Mouse (Mus musculus): ENCODE data around the gene Cmtm4. TPM values are rescaled to one million over a fixed set of nuclear protein-coding genes. Genes with fewer than 3 reads are reported as not detected.

Cmtm4 gene
- polyA plus RNA-seq, 1 experiment from 2014 or later = 4.3 TPM

DNA sequence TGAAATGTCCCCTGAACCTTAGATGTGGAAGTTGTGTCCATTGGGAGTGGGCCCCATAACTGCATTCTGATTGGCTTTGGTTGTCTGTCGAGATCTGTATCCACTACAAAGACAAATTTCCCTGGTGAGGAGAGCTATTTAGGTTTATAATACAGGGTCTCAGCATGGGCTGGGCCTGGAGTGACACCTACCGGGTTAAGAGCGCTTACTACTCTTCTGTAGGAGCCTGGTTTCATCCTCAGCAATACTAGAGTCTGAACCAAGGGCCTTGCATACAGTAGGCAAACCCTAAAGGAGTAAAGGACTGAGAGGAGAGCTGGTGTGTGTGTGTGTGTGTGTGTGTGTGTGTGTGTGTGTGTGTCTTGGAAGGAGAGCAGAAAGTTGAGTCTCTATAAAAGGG, 18.6 kb upstream of the Cmtm4 start:
- ATAC-seq (ENCODE audit: low read depth) = no peak
- Histone ChIP-seq H3K36me3 (ENCODE audit: control insufficient read depth, insufficient read depth, low read length) (peaks cover 23% of the 10 kb centered on the region), H3K27ac (replicated peaks; ENCODE audit: low read depth, low read length) (no peak overlapping the region), H3K9ac (ENCODE audit: low read depth, low read length) (no peak overlapping the region), H3K4me3 (ENCODE audit: low read depth, low read length) (no peak overlapping the region), H3K4me2 (ENCODE audit: low read depth, low read length) (no peak overlapping the region), H3K9me3 (ENCODE audit: control insufficient read depth, low read length) (no peaks in the 10 kb centered on the region), H3K4me1 (ENCODE audit: control insufficient read depth, insufficient read depth, low read length) (no peaks in the 10 kb centered on the region), H3K27me3 (replicated peaks; ENCODE audit: control insufficient read depth, insufficient read depth, low read length) (no peaks in the 10 kb centered on the region)
- no peak for DNase-seq (ENCODE audit: low spot score)
- 54% methylated on average over 3 of the region's 3 CpGs for WGBS

DNA sequence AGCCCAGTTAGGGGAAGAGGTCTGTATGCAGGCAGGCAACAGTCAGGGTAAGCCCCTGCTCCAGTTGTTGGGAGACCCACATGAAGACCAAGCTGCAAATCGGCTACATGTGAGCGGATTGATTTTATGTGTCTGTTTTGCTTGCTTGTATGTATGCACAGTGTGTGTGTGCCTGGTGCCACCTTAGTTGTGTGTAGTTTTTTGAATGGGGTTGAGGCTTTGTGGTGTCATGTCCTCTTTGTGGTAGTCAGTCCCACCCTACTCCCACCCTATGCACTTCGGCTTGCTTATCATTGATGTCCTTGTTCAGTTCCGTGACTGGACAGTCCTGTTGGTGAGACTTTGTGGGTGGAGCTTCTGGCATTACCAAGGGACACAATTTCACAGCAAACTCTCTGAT, 18.2 kb upstream of the Cmtm4 start:
- no peaks in the 10 kb centered on the region for H3K4me1 ChIP-seq (ENCODE audit: control insufficient read depth, insufficient read depth, low read length)
- no peak overlapping the region for H3K27ac ChIP-seq (replicated peaks; ENCODE audit: low read depth, low read length)
- ATAC-seq (ENCODE audit: low read depth) = no peak
- no peaks in the 10 kb centered on the region for H3K27me3 ChIP-seq (replicated peaks; ENCODE audit: control insufficient read depth, insufficient read depth, low read length)
- no peaks in the 10 kb centered on the region for H3K9me3 ChIP-seq (ENCODE audit: control insufficient read depth, low read length)
- H3K9ac ChIP-seq (ENCODE audit: low read depth, low read length) = no peak overlapping the region
- H3K4me2 ChIP-seq (ENCODE audit: low read depth, low read length) = no peak overlapping the region
- H3K36me3 ChIP-seq (ENCODE audit: control insufficient read depth, insufficient read depth, low read length) = peaks cover 18% of the 10 kb centered on the region
- WGBS = 74% methylated on average over 4 of the region's 4 CpGs
- H3K4me3 ChIP-seq (ENCODE audit: low read depth, low read length) = no peak overlapping the region
- DNase-seq (ENCODE audit: low spot score) = no peak

DNA sequence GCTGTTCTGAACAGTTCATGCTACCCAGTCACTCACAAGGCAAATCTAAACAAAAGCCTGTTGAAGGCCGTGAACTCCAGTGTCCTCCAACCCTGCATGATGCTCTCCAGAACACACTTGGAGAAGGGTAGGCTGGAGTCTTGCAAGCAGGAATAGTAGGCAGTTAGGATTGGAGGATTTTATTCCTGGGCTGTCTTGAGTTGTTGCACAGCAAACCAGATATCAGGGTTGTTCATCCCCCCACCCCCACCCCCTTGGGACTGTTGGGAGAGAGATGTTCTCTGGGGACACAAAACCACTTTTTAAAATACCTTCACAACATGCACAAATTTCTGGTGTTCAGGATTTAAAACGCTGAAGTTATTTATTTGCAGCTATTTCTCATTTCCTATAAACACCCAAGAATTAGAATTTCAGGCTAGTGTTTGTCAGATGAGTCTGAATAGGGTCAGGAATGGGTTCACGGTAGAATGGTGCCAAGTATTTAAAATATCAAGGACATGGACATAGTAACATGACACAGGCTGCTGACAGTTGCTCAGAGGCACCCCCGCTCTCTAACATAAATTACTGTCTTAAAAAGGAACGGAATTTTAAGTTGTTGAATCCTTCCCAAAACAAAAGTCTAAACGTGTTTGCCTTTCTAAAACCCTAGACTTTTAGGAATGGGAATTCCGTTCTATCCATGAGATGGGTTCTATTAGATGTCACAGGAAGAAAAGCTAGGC, 17.4 kb upstream of the Cmtm4 start:
- ATAC-seq (ENCODE audit: low read depth) = no peak
- no peak overlapping the region for H3K9ac ChIP-seq (ENCODE audit: low read depth, low read length)
- no peak overlapping the region for H3K4me2 ChIP-seq (ENCODE audit: low read depth, low read length)
- H3K27me3 ChIP-seq (replicated peaks; ENCODE audit: control insufficient read depth, insufficient read depth, low read length) = no peaks in the 10 kb centered on the region
- no peak overlapping the region for H3K27ac ChIP-seq (replicated peaks; ENCODE audit: low read depth, low read length)
- H3K4me1 ChIP-seq (ENCODE audit: control insufficient read depth, insufficient read depth, low read length) = no peaks in the 10 kb centered on the region
- no peak for DNase-seq (ENCODE audit: low spot score)
- 55% methylated on average over 7 of the region's 7 CpGs for WGBS
- H3K36me3 ChIP-seq (ENCODE audit: control insufficient read depth, insufficient read depth, low read length) = peaks cover 10% of the 10 kb centered on the region
- H3K9me3 ChIP-seq (ENCODE audit: control insufficient read depth, low read length) = no peaks in the 10 kb centered on the region
- H3K4me3 ChIP-seq (ENCODE audit: low read depth, low read length) = no peak overlapping the region

DNA sequence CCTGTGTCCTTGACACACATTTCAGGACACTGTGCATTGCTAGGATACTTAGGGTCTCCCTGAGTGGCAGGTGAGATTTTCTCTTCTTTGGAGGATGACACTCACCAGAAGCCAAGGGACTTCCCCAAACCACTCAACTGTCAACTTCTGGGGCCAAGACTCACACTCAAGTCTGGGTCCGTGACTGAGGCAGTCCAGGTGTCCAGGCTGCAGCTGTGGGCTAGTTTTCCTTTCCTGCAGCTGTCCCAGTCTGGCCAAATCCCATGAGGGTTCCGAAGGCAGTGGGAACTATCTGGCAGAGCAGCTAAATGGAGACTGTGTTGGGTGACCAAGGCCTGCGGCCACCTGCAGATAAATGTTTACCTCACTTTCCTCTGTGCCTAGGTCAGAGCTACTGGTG, 16.4 kb upstream of the Cmtm4 start:
- peaks cover under 1% of the 10 kb centered on the region; the same call in 1 of the 2 replicates for H3K36me3 ChIP-seq (ENCODE audit: control insufficient read depth, insufficient read depth, low read length)
- no peak overlapping the region for H3K4me3 ChIP-seq (ENCODE audit: low read depth, low read length)
- no peak overlapping the region for H3K9ac ChIP-seq (ENCODE audit: low read depth, low read length)
- H3K4me2 ChIP-seq (ENCODE audit: low read depth, low read length) = no peak overlapping the region
- no peaks in the 10 kb centered on the region for H3K27me3 ChIP-seq (replicated peaks; ENCODE audit: control insufficient read depth, insufficient read depth, low read length)
- no peak overlapping the region for H3K27ac ChIP-seq (replicated peaks; ENCODE audit: low read depth, low read length)
- H3K4me1 ChIP-seq (ENCODE audit: control insufficient read depth, insufficient read depth, low read length) = no peaks in the 10 kb centered on the region
- H3K9me3 ChIP-seq (ENCODE audit: control insufficient read depth, low read length) = no peaks in the 10 kb centered on the region
- ATAC-seq (ENCODE audit: low read depth) (no peak), DNase-seq (ENCODE audit: low spot score) (no peak)
- 79% methylated on average over 3 of the region's 3 CpGs for WGBS

DNA sequence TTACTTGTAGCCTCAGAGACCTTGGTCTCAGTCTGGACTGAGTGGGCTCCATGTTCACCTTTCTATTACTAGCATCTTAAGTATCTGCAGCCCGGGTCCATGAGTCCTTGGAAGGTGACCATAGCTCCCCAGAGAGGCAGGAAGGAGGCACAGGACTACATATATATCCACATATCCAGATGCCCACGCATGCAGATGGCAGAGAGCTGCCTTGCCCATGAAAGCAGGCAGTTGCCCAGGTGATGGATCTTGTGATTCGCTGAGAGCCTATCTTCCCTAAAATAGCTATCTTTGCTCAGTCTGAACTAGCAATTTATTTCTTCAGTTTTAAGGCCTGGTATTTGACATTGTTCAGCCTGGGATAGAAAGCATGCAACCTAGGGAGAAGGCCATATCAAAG, 15.9 kb upstream of the Cmtm4 start:
- Histone ChIP-seq H3K9ac (ENCODE audit: low read depth, low read length) (no peak overlapping the region), H3K9me3 (ENCODE audit: control insufficient read depth, low read length) (no peaks in the 10 kb centered on the region), H3K4me1 (ENCODE audit: control insufficient read depth, insufficient read depth, low read length) (no peaks in the 10 kb centered on the region), H3K4me3 (ENCODE audit: low read depth, low read length) (no peak overlapping the region), H3K36me3 (ENCODE audit: control insufficient read depth, insufficient read depth, low read length) (no peaks in the 10 kb centered on the region), H3K27ac (replicated peaks; ENCODE audit: low read depth, low read length) (no peak overlapping the region), H3K27me3 (replicated peaks; ENCODE audit: control insufficient read depth, insufficient read depth, low read length) (no peaks in the 10 kb centered on the region), H3K4me2 (ENCODE audit: low read depth, low read length) (no peak overlapping the region)
- 80% methylated on average over 3 of the region's 3 CpGs for WGBS
- no peak for DNase-seq (ENCODE audit: low spot score)
- ATAC-seq (ENCODE audit: low read depth) = no peak

DNA sequence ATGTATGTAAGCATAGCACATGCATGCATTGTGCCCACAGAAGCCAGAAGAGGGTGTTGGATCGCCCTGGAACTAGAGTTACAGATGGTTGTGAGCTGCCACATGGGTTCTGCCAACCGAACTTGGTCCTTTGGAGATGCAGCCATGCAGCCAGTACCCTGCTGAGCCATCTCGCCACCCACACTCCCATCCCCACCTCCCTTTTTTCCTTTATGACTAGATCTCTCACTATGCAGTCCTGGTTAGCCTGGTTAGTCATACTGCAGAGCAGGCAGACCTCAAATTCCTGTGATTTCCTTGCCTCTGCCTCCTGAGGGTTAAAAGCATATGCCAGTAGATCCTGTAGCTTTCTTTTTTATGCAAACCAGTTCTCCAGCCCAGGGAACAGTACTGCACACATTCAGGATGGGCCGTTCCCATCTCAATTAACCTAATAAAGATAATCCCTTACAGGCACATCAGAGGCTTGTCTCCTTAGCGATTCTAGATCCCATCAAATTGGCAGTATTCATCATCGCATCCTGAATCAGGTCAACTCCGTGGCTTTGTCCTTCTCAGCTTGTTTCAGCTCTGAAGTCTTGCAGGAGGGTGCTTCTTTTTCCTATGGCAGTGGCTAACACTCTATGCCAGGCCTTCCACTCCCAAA, 15.1 kb upstream of the Cmtm4 start:
- Histone ChIP-seq H3K4me3 (ENCODE audit: low read depth, low read length) (no peak overlapping the region), H3K27me3 (replicated peaks; ENCODE audit: control insufficient read depth, insufficient read depth, low read length) (no peaks in the 10 kb centered on the region), H3K36me3 (ENCODE audit: control insufficient read depth, insufficient read depth, low read length) (no peaks in the 10 kb centered on the region), H3K27ac (replicated peaks; ENCODE audit: low read depth, low read length) (no peak overlapping the region), H3K4me2 (ENCODE audit: low read depth, low read length) (no peak overlapping the region), H3K9me3 (ENCODE audit: control insufficient read depth, low read length) (no peaks in the 10 kb centered on the region), H3K4me1 (ENCODE audit: control insufficient read depth, insufficient read depth, low read length) (peaks cover under 1% of the 10 kb centered on the region; the same call in 1 of the 2 replicates), H3K9ac (ENCODE audit: low read depth, low read length) (no peak overlapping the region)
- WGBS = 63% methylated on average over 7 of the region's 7 CpGs
- DNase-seq (ENCODE audit: low spot score) = no peak
- ATAC-seq (ENCODE audit: low read depth) = no peak

DNA sequence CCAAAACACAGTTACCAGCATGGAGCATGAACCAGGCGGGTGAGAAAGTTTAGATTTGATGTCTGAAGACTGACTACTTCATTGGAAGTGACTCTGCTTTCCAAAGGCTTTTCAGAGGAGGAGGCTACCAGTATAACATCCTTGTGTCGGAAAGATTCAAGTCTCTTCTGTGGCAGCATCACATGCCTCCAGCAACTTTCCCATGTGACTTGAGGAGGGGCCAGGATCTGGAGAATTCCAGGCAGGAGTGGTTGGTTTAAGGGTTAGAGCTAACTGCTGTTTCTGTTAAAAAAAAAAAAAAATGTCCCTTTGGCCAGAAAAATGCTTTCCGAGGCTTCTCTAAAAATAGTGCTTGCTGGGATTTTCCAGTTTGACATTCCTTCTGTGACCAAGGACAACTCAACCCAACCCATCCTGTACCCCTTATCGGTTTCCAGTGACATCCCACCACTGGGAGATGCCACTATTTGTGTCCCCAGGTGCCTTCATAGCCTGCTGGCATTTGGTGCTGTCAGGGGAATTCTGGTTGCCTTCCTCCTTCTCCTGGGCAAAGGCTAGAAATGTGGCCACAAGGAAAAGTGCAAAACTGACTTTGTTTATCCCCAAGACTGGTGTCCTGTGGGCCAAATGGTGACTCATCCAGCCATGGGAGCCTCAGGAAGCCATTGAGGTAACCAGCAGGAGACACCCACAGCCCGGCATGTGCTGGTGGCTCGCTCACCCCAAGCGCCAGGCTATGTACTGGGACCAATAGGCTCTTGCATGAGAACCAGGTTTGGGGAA, 12.9 kb upstream of the Cmtm4 start:
- Histone ChIP-seq H3K27ac (replicated peaks; ENCODE audit: low read depth, low read length) (no peak overlapping the region), H3K4me1 (ENCODE audit: control insufficient read depth, insufficient read depth, low read length) (peaks cover 5% of the 10 kb centered on the region; the same call in 1 of the 2 replicates), H3K27me3 (replicated peaks; ENCODE audit: control insufficient read depth, insufficient read depth, low read length) (no peaks in the 10 kb centered on the region), H3K36me3 (ENCODE audit: control insufficient read depth, insufficient read depth, low read length) (no peaks in the 10 kb centered on the region), H3K4me3 (ENCODE audit: low read depth, low read length) (no peak overlapping the region), H3K9me3 (ENCODE audit: control insufficient read depth, low read length) (peaks cover 3% of the 10 kb centered on the region; the same call in 1 of the 2 replicates), H3K4me2 (ENCODE audit: low read depth, low read length) (no peak overlapping the region), H3K9ac (ENCODE audit: low read depth, low read length) (no peak overlapping the region)
- 83% methylated on average over 7 of the region's 7 CpGs for WGBS
- DNase-seq (ENCODE audit: low spot score) = no peak
- ATAC-seq (ENCODE audit: low read depth) = no peak

DNA sequence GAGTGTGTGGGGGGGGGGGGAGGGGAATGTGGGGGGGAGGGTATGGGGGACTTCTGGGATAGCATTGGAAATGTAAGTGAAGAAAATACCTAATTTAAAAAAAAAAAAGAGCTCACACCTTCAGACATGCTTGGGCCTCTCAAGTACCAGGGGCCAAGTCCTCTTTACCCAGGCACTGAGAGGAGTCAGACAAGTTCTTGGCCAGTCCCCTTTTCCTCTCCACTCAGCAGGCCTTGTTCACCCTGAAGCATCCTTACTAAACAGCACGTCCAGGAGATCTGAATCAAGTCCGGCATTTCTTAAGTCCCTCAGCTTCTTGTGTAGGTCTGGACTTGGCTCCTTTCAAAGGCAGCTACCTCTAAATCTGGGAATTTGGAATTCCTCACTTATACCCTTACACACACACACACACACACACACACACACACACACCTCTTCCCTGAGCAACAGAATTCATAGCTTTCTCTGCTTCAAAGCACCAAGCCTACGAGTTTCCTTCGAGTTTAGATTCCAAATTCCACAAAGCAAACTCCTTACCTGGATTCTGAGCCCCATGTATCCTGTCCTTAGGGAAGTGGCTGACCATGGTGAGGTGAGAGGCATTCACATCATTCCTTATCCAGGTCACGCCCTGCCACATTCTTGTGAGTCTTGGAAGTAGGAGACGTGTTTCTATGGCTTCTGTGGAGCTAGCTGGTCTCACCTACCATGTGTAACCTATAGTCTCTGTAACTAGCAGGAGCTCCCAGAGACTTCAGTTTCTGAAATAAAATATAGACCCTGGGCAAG, 10.9 kb upstream of the Cmtm4 start:
- Histone ChIP-seq H3K9me3 (ENCODE audit: control insufficient read depth, low read length) (peaks cover 4% of the 10 kb centered on the region; the same call in 1 of the 2 replicates), H3K4me2 (ENCODE audit: low read depth, low read length) (no peak overlapping the region), H3K27ac (replicated peaks; ENCODE audit: low read depth, low read length) (no peak overlapping the region), H3K4me1 (ENCODE audit: control insufficient read depth, insufficient read depth, low read length) (peaks cover 5% of the 10 kb centered on the region; the same call in 1 of the 2 replicates), H3K36me3 (ENCODE audit: control insufficient read depth, insufficient read depth, low read length) (no peaks in the 10 kb centered on the region), H3K9ac (ENCODE audit: low read depth, low read length) (no peak overlapping the region), H3K4me3 (ENCODE audit: low read depth, low read length) (no peak overlapping the region), H3K27me3 (replicated peaks; ENCODE audit: control insufficient read depth, insufficient read depth, low read length) (no peaks in the 10 kb centered on the region)
- no peak for DNase-seq (ENCODE audit: low spot score)
- no peak for ATAC-seq (ENCODE audit: low read depth)
- WGBS = 75% methylated on average over 6 of the region's 6 CpGs

All from embryonic facial prominence, embryonic 14.5 days (tissue).